Mouse (Mus musculus): ENCODE results near the gene Ppt1. TPM values are rescaled to one million over a fixed set of nuclear protein-coding genes. Genes with fewer than 3 reads are reported as not detected.
"Not testable (repeated sequence)": the region's sequence is repeated elsewhere in the genome, so short reads cannot be mapped to it uniquely, and the experiment has no call there.

The Ppt1 gene
- total RNA-seq (2014; fragmentation: Nextera tagmentation) (24.5 and 25.1 TPM in 2 replicates), total RNA-seq (2017) (30.1 and 37.8 TPM in 2 replicates)

- peak; percentile 98 for ATAC-seq (replicated peaks; ENCODE audit: low FRiP score, low TSS enrichment, poor library complexity, severe bottlenecking)
These were observed at the start of gene Ppt1 for GRCm38 (mm10) chr4:122835530-122836402. Ppt1 (plus strand) TSS chr4:122836242.

- no peak for ATAC-seq (replicated peaks; ENCODE audit: low FRiP score, low TSS enrichment, poor library complexity, severe bottlenecking)
These were observed 46.5 kb upstream of the Ppt1 start for GRCm38 (mm10) chr4:122789335-122790089.

GRCm38 (mm10) chr4:122808108-122808507 is 27.9 kb upstream of the Ppt1 start:
- ATAC-seq (replicated peaks; ENCODE audit: low FRiP score, low TSS enrichment, poor library complexity, severe bottlenecking) = peak; percentile 96

GRCm38 (mm10) chr4:122811180-122811579 is 24.9 kb upstream of the Ppt1 start:
- peak; percentile 66 for ATAC-seq (replicated peaks; ENCODE audit: low FRiP score, low TSS enrichment, poor library complexity, severe bottlenecking)

- ATAC-seq (replicated peaks; ENCODE audit: low FRiP score, low TSS enrichment, poor library complexity, severe bottlenecking) = no peak
These were observed 24.2 kb upstream of the Ppt1 start for GRCm38 (mm10) chr4:122811824-122812223.

GRCm38 (mm10) chr4:122816202-122816601 is 19.8 kb upstream of the Ppt1 start:
- ATAC-seq (replicated peaks; ENCODE audit: low FRiP score, low TSS enrichment, poor library complexity, severe bottlenecking) = no peak

- ATAC-seq (replicated peaks; ENCODE audit: low FRiP score, low TSS enrichment, poor library complexity, severe bottlenecking) = not testable (repeated sequence)
These were observed 15.1 kb upstream of the Ppt1 start for GRCm38 (mm10) chr4:122820941-122821340.

- ATAC-seq (replicated peaks; ENCODE audit: low FRiP score, low TSS enrichment, poor library complexity, severe bottlenecking) = peak; percentile 93
These were observed 8.4 kb upstream of the Ppt1 start for GRCm38 (mm10) chr4:122827651-122828050.

GRCm38 (mm10) chr4:122829339-122829738 is 6.7 kb upstream of the Ppt1 start:
- no peak for ATAC-seq (replicated peaks; ENCODE audit: low FRiP score, low TSS enrichment, poor library complexity, severe bottlenecking)

GRCm38 (mm10) chr4:122831888-122832287 is 4.2 kb upstream of the Ppt1 start:
- ATAC-seq (replicated peaks; ENCODE audit: low FRiP score, low TSS enrichment, poor library complexity, severe bottlenecking) = no peak

- peak; percentile 31; the same call in 1 of the 2 replicates for ATAC-seq (replicated peaks; ENCODE audit: low FRiP score, low TSS enrichment, poor library complexity, severe bottlenecking)
These were observed 347 bp downstream of the Ppt1 start for GRCm38 (mm10) chr4:122836403-122836775.

GRCm38 (mm10) chr4:122837180-122837730 is 1.2 kb downstream of the Ppt1 start:
- no peak for ATAC-seq (replicated peaks; ENCODE audit: low FRiP score, low TSS enrichment, poor library complexity, severe bottlenecking)

GRCm38 (mm10) chr4:122837994-122838393 is 2.0 kb downstream of the Ppt1 start:
- ATAC-seq (replicated peaks; ENCODE audit: low FRiP score, low TSS enrichment, poor library complexity, severe bottlenecking) = no peak

- no peak for ATAC-seq (replicated peaks; ENCODE audit: low FRiP score, low TSS enrichment, poor library complexity, severe bottlenecking)
These were observed 2.4 kb downstream of the Ppt1 start for GRCm38 (mm10) chr4:122838416-122838815.

GRCm38 (mm10) chr4:122848150-122848621 is 12.1 kb downstream of the Ppt1 start:
- ATAC-seq (replicated peaks; ENCODE audit: low FRiP score, low TSS enrichment, poor library complexity, severe bottlenecking) = peak; percentile 39; the same call in 1 of the 2 replicates

- no peak for ATAC-seq (replicated peaks; ENCODE audit: low FRiP score, low TSS enrichment, poor library complexity, severe bottlenecking)
These were observed 15.5 kb downstream of the Ppt1 start for GRCm38 (mm10) chr4:122851535-122851934.

- no peak for ATAC-seq (replicated peaks; ENCODE audit: low FRiP score, low TSS enrichment, poor library complexity, severe bottlenecking)
These were observed 17.6 kb downstream of the Ppt1 start for GRCm38 (mm10) chr4:122853691-122854090.

- no peak for ATAC-seq (replicated peaks; ENCODE audit: low FRiP score, low TSS enrichment, poor library complexity, severe bottlenecking)
These were observed 18.7 kb downstream of the Ppt1 start for GRCm38 (mm10) chr4:122854770-122855169.

- peak; percentile 71 for ATAC-seq (replicated peaks; ENCODE audit: low FRiP score, low TSS enrichment, poor library complexity, severe bottlenecking)
These were observed 21.9 kb downstream of the Ppt1 start for GRCm38 (mm10) chr4:122857909-122858308.

GRCm38 (mm10) chr4:122859096-122859674 is 23.1 kb downstream of the Ppt1 start:
- ATAC-seq (replicated peaks; ENCODE audit: low FRiP score, low TSS enrichment, poor library complexity, severe bottlenecking) = no peak
